Mouse (Mus musculus) neural tube, embryonic 11.5 days (tissue): ENCODE results near the gene Trpm3. TPM values are rescaled to one million over a fixed set of nuclear protein-coding genes. Genes with fewer than 3 reads are reported as not detected.

Experiments used
- ATAC-seq: fragments of 200-750 bp; cut with Nextera tagmentation; 2 replicates; pipeline ENCODE4 v1.8.0; 2017; ENCODE audit warnings: moderate number of reproducible peaks, mild to moderate bottlenecking, moderate TSS enrichment, moderate library complexity; ENCODE audit not compliant: insufficient read depth, low FRiP score, low TSS enrichment
- DNase-seq: peaks from one replicate; pipeline ENCODE4 v3.0.0-alpha.2; 2015; ENCODE audit warnings: low spot score
- H3K27ac ChIP-seq: fragments of 300-500 bp; sonication (generic); 2 replicates; pipeline ENCODE4 v1.5.1; 2014; ENCODE audit warnings: low read depth, mild to moderate bottlenecking, low read length
- H3K27me3 ChIP-seq: fragments of 300-500 bp; sonication (generic); 2 replicates; pipeline ENCODE4 v1.6.1; 2014; ENCODE audit warnings: mild to moderate bottlenecking, low read length, mixed read lengths; ENCODE audit not compliant: control insufficient read depth, insufficient read depth
- H3K36me3 ChIP-seq: fragments of 300-500 bp; sonication (generic); 2 replicates; pipeline ENCODE4 v1.6.1; 2014; ENCODE audit warnings: mild to moderate bottlenecking, low read length, moderate library complexity, mixed read lengths; ENCODE audit not compliant: control insufficient read depth, insufficient read depth
- H3K4me1 ChIP-seq: fragments of 300-500 bp; sonication (generic); 2 replicates; pipeline ENCODE4 v1.6.1; 2014; ENCODE audit warnings: low read length, mixed read lengths; ENCODE audit not compliant: control insufficient read depth, insufficient read depth
- H3K4me2 ChIP-seq: fragments of 300-500 bp; sonication (generic); 2 replicates; pipeline ENCODE4 v1.6.1; 2014; ENCODE audit warnings: low read depth, mild to moderate bottlenecking, moderate library complexity
- H3K4me3 ChIP-seq: fragments of 300-500 bp; sonication (generic); 2 replicates; pipeline ENCODE4 v1.5.1; 2014; ENCODE audit warnings: low read depth, low read length
- H3K9ac ChIP-seq: fragments of 300-500 bp; sonication (generic); 2 replicates; pipeline ENCODE4 v1.6.1; 2014; ENCODE audit warnings: mild to moderate bottlenecking, low read length
- H3K9me3 ChIP-seq: fragments of 300-500 bp; sonication (generic); 2 replicates; pipeline ENCODE4 v1.6.1; 2016; ENCODE audit warnings: low read length; ENCODE audit not compliant: control insufficient read depth
- WGBS: fragments of 180-500 bp; shearing (Covaris S2); extraction: QIAGEN DNeasy Blood & Tissue Kit; methylation state at CpG from one replicate; pipeline ENCODE4 v1.1.7; 2014; 5-methylcytosine and 5-hydroxymethylcytosine counted together
- polyA plus RNA-seq: library from polyadenylated mRNA; unstranded; fragments of >200 nt; fragmentation: Nextera tagmentation; extraction: Ambion mirVana; gene quantifications from 2 replicates; pipeline ENCODE4 v1.2.1, GENCODE M21; 2014

Gene Trpm3
- polyA plus RNA-seq, 1 experiment from 2014 or later = 0.80 TPM

DNA sequence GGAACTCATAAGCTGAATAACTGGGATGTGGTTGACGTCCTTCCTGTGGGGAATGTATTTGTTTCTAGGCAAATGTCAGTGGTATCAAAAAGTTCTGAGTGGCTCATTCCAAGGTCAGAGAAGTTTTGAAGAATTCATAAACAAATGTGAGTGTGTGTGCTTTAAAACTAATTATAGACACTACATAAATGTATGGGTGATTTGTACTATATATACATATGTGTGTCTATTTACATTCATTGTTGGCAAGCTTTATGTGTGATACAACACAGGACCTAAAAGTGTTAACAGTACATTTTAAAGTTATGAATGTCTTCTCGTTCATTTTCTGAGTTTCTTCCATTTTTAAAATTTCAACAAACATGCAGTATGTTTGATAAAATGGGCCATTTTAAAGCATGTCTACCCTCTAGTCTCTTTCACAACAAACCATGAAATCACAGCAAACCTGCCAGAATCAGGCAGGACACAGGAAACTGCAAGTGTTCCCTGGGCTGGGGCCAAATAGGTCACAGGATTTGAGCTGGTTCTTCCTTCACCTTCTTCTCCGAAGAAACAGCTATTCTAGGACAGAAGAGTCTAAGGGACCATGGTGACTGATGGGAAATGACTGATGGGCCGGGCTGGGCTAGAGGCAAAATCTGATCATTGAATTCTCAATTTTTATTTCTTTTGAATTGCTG is 334.3 kb downstream of the Trpm3 start:
- Histone ChIP-seq H3K4me3 (no peak overlapping the region), H3K4me1 (no peaks in the 10 kb centered on the region), H3K9me3 (no peaks in the 10 kb centered on the region), H3K36me3 (no peaks in the 10 kb centered on the region), H3K4me2 (no peak overlapping the region), H3K9ac (no peak overlapping the region), H3K27me3 (no peaks in the 10 kb centered on the region), H3K27ac (no peak overlapping the region)
- ATAC-seq (no peak), DNase-seq (no peak)
- 80% methylated on average over 4 of the region's 4 CpGs for WGBS

DNA sequence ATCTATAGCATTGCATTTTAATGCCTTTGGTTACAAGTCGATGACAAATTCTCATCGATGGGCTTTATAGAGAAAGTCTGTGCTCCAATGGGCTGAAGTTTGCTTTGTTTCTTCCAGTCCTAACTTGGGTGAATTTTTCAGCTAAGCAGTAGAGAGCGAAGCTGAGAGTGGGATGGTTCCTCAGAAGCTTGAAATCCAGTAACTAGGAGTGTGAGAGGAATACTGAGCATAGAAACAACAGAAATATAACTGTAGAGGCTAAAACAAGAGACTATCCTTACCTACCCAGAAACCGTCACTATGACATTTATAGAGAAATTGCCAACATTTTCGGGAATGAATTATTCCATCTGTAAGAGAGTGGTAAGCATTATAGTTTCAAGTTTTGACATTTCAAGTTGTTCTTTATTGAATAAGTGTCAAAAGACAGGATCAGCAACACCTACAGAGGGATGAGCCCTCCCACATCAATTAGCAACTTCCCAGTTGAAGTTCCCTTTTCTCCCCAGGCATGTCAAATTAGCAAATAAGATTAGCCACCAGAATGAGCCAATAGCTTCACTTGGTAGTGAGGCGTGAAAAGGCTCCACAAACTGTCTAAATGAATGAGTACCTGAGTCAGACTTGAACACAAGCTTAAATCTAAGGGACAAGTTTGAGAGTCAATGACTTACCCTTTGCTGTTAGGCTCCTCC is 339.6 kb downstream of the Trpm3 start:
- WGBS = 88% methylated on average over 6 of the region's 6 CpGs

DNA sequence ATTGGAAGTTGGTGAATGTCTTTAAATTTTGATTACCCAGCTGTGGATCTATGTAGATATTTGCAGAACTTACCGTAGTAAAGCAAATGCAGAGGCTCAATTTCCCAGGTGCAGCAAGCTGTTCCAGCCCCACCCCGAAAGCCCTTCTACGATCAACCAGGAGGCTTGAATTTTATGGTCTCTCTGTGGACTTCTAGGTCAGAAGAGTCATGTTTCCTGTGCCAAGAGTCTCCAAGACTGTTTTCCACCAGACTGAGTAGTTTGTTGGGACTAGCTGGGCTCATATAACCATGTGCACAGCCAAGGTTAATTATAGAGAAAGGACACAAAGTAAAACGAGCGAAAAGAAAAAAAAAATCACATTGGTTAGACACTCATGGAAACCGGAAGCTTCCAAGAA is 364.6 kb downstream of the Trpm3 start:
- Histone ChIP-seq H3K9me3 (no peaks in the 10 kb centered on the region), H3K4me1 (no peaks in the 10 kb centered on the region), H3K9ac (no peak overlapping the region), H3K36me3 (no peaks in the 10 kb centered on the region), H3K4me2 (no peak overlapping the region), H3K4me3 (no peak overlapping the region), H3K27ac (no peak overlapping the region), H3K27me3 (no peaks in the 10 kb centered on the region)
- ATAC-seq (no peak), DNase-seq (no peak)
- WGBS = 84% methylated on average over 6 of the region's 6 CpGs

More for the DNA sequence above, 339.6 kb downstream of the Trpm3 start:
- Histone ChIP-seq H3K4me2 (no peak overlapping the region), H3K4me3 (no peak overlapping the region), H3K9me3 (no peaks in the 10 kb centered on the region), H3K27me3 (no peaks in the 10 kb centered on the region), H3K9ac (no peak overlapping the region), H3K36me3 (no peaks in the 10 kb centered on the region), H3K4me1 (no peaks in the 10 kb centered on the region), H3K27ac (no peak overlapping the region)
- DNase-seq (no peak), ATAC-seq (no peak)

- no peak for ATAC-seq
- Histone ChIP-seq H3K4me2 (no peak overlapping the region), H3K4me1 (no peaks in the 10 kb centered on the region), H3K9me3 (no peaks in the 10 kb centered on the region), H3K36me3 (no peaks in the 10 kb centered on the region), H3K27ac (no peak overlapping the region), H3K9ac (no peak overlapping the region), H3K27me3 (no peaks in the 10 kb centered on the region), H3K4me3 (no peak overlapping the region)
- 59% methylated on average over 6 of the region's 6 CpGs for WGBS
- no peak for DNase-seq
Observed at GRCm38 (mm10) chr19:22518508-22518907, 379.7 kb downstream of the Trpm3 start.

DNA sequence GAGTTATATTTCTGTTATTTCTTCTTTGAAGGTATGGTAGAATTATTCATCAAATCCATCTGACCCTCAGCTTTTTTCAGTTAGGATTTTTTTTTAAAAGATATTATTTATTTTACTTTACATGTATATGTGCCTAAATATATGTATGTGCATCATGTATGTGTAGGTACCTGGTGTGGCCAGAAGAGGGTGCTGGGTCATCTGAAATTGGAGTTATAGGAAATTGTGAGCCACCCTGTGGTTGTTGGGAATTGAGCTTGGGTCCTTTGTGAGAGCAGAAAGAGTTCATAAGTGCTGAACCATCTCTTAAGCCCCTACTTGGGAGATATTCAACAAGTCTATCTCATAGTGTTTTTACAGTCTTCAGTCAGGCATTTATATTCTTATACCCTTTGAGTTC is 389.1 kb downstream of the Trpm3 start:
- Histone ChIP-seq H3K27me3 (no peaks in the 10 kb centered on the region), H3K4me2 (no peak overlapping the region), H3K36me3 (no peaks in the 10 kb centered on the region), H3K9ac (no peak overlapping the region), H3K9me3 (no peaks in the 10 kb centered on the region), H3K4me1 (no peaks in the 10 kb centered on the region), H3K4me3 (no peak overlapping the region), H3K27ac (no peak overlapping the region)
- DNase-seq (no peak), ATAC-seq (no peak)

DNA sequence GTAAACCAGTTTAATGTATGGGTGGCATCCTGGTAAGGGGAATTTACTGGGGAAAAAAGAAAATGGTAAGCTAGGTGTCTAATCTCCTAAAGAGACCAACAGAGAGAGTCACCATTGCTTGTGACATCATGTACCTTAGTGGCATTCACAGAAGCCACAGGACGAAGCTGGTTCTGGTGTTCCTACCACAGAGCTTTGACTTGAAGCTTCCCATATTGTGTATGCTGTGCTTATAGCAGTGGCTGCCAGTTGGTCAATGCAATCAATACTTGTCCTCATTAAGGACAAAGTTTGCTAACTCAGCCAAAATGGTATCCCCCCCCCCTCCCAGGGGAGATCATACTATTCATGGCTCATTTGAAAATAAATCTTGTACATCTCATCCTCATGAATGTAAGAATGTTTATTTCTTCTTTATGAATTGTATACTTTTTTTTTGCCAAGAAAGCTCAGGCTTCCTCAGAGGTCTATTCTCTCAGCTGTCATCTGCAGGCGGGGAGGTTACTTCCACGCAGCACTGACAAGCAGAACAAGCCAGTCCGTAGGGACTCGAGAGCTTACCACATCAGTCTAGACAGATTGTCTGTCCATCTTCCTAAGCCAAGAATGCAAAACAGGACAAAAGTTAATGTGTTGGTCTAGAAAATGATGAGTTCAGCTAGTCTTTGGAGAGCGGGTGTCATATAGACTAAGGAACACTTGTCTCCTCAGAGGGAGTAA is 404.3 kb downstream of the Trpm3 start:
- WGBS = 91% methylated on average over 6 of the region's 6 CpGs
- H3K27me3 ChIP-seq = no peaks in the 10 kb centered on the region
- no peak overlapping the region for H3K9ac ChIP-seq
- H3K36me3 ChIP-seq = no peaks in the 10 kb centered on the region
- H3K4me3 ChIP-seq = no peak overlapping the region
- H3K4me1 ChIP-seq = no peaks in the 10 kb centered on the region
- no peaks in the 10 kb centered on the region for H3K9me3 ChIP-seq
- no peak for DNase-seq
- ATAC-seq = no peak
- H3K4me2 ChIP-seq = no peak overlapping the region
- no peak overlapping the region for H3K27ac ChIP-seq

DNA sequence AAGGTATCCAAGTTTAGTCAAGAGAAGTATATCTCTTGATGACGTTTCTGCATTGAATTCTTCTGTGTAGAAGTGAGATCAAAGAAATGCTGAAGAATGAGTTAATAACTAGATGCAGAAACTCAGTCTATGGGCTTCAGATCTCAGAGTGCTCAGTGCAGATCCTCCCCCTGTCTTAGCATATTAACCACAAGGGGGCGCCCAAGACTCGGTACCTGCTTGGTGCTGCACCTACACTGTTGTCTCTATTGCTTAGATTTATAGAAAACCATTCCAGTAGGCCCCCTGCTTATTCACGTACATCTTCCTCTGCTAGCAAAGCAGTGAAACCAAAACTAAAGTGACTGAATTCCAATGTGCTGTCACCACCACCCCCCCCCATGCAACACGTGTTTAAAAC is 413.3 kb downstream of the Trpm3 start:
- H3K27me3 ChIP-seq = no peaks in the 10 kb centered on the region
- H3K36me3 ChIP-seq = no peaks in the 10 kb centered on the region
- DNase-seq (peak; percentile 50), ATAC-seq (peak; percentile 69; the same call in 1 of the 2 replicates)
- H3K4me2 ChIP-seq = no peak overlapping the region
- no peaks in the 10 kb centered on the region for H3K9me3 ChIP-seq
- H3K4me3 ChIP-seq = no peak overlapping the region
- WGBS = 26% methylated on average over 5 of the region's 5 CpGs
- H3K9ac ChIP-seq = no peak overlapping the region
- H3K27ac ChIP-seq = no peak overlapping the region
- peaks cover 6% of the 10 kb centered on the region for H3K4me1 ChIP-seq

DNA sequence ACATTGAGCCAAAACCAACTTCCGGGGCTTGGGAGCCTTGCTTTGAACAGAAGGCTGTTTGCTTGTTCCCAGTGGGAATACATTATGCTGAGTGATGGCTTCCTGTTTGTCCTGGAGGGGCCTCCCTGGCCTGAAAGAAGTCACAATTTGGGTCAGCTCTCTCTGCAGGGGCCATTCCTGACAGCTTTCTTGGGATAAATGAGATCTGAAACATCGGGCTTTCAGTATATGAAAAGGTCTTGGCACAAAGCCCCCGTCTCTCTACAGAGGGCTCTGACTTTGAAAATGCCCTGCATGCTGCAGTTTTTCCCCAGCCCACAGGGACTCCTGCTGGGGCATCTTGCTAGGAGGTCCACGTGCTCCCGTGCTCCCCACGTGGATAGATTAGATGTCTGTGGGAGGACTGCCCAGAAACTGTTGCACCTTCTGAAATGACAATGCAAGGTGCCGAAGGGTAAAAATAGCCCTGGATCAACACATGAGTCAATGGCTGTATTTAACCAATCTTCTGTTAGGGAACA is 415.6 kb downstream of the Trpm3 start:
- WGBS = 5% methylated on average over 7 of the region's 7 CpGs
- ATAC-seq (peak; percentile 45; the same call in 1 of the 2 replicates), DNase-seq (peak; percentile 52)
- no peaks in the 10 kb centered on the region for H3K9me3 ChIP-seq
- no peaks in the 10 kb centered on the region for H3K27me3 ChIP-seq
- no peak overlapping the region for H3K4me3 ChIP-seq
- peaks cover 6% of the 10 kb centered on the region for H3K4me1 ChIP-seq
- H3K4me2 ChIP-seq = no peak overlapping the region
- no peak overlapping the region for H3K9ac ChIP-seq
- no peak overlapping the region for H3K27ac ChIP-seq
- no peaks in the 10 kb centered on the region for H3K36me3 ChIP-seq
